Mouse (Mus musculus): Measurements from ENCODE around the gene Tprgl. TPM values are rescaled to one million over a fixed set of nuclear protein-coding genes. Genes with fewer than 3 reads are reported as not detected.

Tprgl gene
- polyA plus RNA-seq, 1 experiment: 96.8 TPM

- Histone ChIP-seq H3ac (ENCODE audit: control insufficient read depth, insufficient read length) (no peak overlapping the region), H3K79me2 (ENCODE audit: control insufficient read depth, insufficient read depth) (no peaks in the 10 kb centered on the region), H3K4me3 (no peak overlapping the region), H3K4me2 (ENCODE audit: low read depth) (no peak overlapping the region), H3K27me3 (ENCODE audit: control insufficient read depth, insufficient read depth, insufficient read length) (no peaks in the 10 kb centered on the region), H3K36me3 (ENCODE audit: control insufficient read depth, insufficient read depth) (no peaks in the 10 kb centered on the region)
- TF ChIP-seq TCF3 (IDR thresholded peaks at IDR 0.05; ENCODE audit: insufficient read length, low read depth) (no peak), MYOG (IDR thresholded peaks at IDR 0.05; ENCODE audit: control insufficient read depth in 1 of 3, insufficient read depth in 1 of 3, insufficient read length in 2 of 3, low read depth in 2 of 3) (no peak), MYOD1 (IDR thresholded peaks at IDR 0.05; ENCODE audit: control insufficient read depth in 1 of 3, insufficient read length in 2 of 3, low read depth in 2 of 3) (no peak), POLR2AphosphoS2 (IDR thresholded peaks at IDR 0.05; ENCODE audit: insufficient read length, low read depth) (no peak), SRF (IDR thresholded peaks at IDR 0.05; ENCODE audit: control insufficient read depth, insufficient read length, low read depth) (no peak), CEBPB (IDR thresholded peaks at IDR 0.05; ENCODE audit: insufficient read depth, poor library complexity, severe bottlenecking) (no peak), E2F4 (IDR thresholded peaks at IDR 0.05; ENCODE audit: insufficient read depth) (no peak), REST (IDR thresholded peaks at IDR 0.05; ENCODE audit: insufficient read depth, insufficient read length) (no peak), MAX (IDR thresholded peaks at IDR 0.05; ENCODE audit: low read depth) (no peak), TCF12 (IDR thresholded peaks at IDR 0.05; ENCODE audit: insufficient read depth, poor library complexity, severe bottlenecking) (no peak), USF1 (IDR thresholded peaks at IDR 0.05; ENCODE audit: low read depth) (no peak), POLR2A (IDR thresholded peaks at IDR 0.05; ENCODE audit: insufficient read length, low read depth) (no peak)
Measured at GRCm38 (mm10) chr4:154154104-154154503, 6.4 kb downstream of the Tprgl start.

- Histone ChIP-seq H3ac (ENCODE audit: control insufficient read depth, insufficient read length) (no peak overlapping the region), H3K36me3 (ENCODE audit: control insufficient read depth, insufficient read depth) (no peaks in the 10 kb centered on the region), H3K79me2 (ENCODE audit: control insufficient read depth, insufficient read depth) (peaks cover 7% of the 10 kb centered on the region), H3K27me3 (ENCODE audit: control insufficient read depth, insufficient read depth, insufficient read length) (peaks cover 4% of the 10 kb centered on the region), H3K4me3 (no peak overlapping the region), H3K4me2 (ENCODE audit: low read depth) (no peak overlapping the region)
- TF ChIP-seq CEBPB (IDR thresholded peaks at IDR 0.05; ENCODE audit: insufficient read depth, poor library complexity, severe bottlenecking): no peak
- TF ChIP-seq POLR2A (IDR thresholded peaks at IDR 0.05; ENCODE audit: insufficient read length, low read depth): no peak
- TF ChIP-seq USF1 (IDR thresholded peaks at IDR 0.05; ENCODE audit: low read depth): no peak
- TF ChIP-seq SRF (IDR thresholded peaks at IDR 0.05; ENCODE audit: control insufficient read depth, insufficient read length, low read depth): no peak
- no peak for TF ChIP-seq MYOG (IDR thresholded peaks at IDR 0.05; ENCODE audit: control insufficient read depth in 1 of 3, insufficient read depth in 1 of 3, insufficient read length in 2 of 3, low read depth in 2 of 3)
- TF ChIP-seq MAX (IDR thresholded peaks at IDR 0.05; ENCODE audit: low read depth): no peak
- TF ChIP-seq TCF12 (IDR thresholded peaks at IDR 0.05; ENCODE audit: insufficient read depth, poor library complexity, severe bottlenecking): no peak
- TF ChIP-seq MYOD1 (IDR thresholded peaks at IDR 0.05; ENCODE audit: control insufficient read depth in 1 of 3, insufficient read length in 2 of 3, low read depth in 2 of 3): no peak
- no peak for TF ChIP-seq E2F4 (IDR thresholded peaks at IDR 0.05; ENCODE audit: insufficient read depth)
- no peak for TF ChIP-seq TCF3 (IDR thresholded peaks at IDR 0.05; ENCODE audit: insufficient read length, low read depth)
- TF ChIP-seq POLR2AphosphoS2 (IDR thresholded peaks at IDR 0.05; ENCODE audit: insufficient read length, low read depth): no peak
- TF ChIP-seq REST (IDR thresholded peaks at IDR 0.05; ENCODE audit: insufficient read depth, insufficient read length): no peak
Measured at GRCm38 (mm10) chr4:154146342-154146741, 14.1 kb downstream of the Tprgl start.

GRCm38 (mm10) chr4:154144712-154145111, 15.8 kb downstream of the Tprgl start:
- TF ChIP-seq E2F4 (IDR thresholded peaks at IDR 0.05; ENCODE audit: insufficient read depth) (no peak), CEBPB (IDR thresholded peaks at IDR 0.05; ENCODE audit: insufficient read depth, poor library complexity, severe bottlenecking) (no peak), MYOD1 (IDR thresholded peaks at IDR 0.05; ENCODE audit: control insufficient read depth in 1 of 3, insufficient read length in 2 of 3, low read depth in 2 of 3) (no peak), TCF12 (IDR thresholded peaks at IDR 0.05; ENCODE audit: insufficient read depth, poor library complexity, severe bottlenecking) (no peak), POLR2AphosphoS2 (IDR thresholded peaks at IDR 0.05; ENCODE audit: insufficient read length, low read depth) (no peak), REST (IDR thresholded peaks at IDR 0.05; ENCODE audit: insufficient read depth, insufficient read length) (no peak), MYOG (IDR thresholded peaks at IDR 0.05; ENCODE audit: control insufficient read depth in 1 of 3, insufficient read depth in 1 of 3, insufficient read length in 2 of 3, low read depth in 2 of 3) (no peak), USF1 (IDR thresholded peaks at IDR 0.05; ENCODE audit: low read depth) (no peak), POLR2A (IDR thresholded peaks at IDR 0.05; ENCODE audit: insufficient read length, low read depth) (no peak), TCF3 (IDR thresholded peaks at IDR 0.05; ENCODE audit: insufficient read length, low read depth) (no peak), MAX (IDR thresholded peaks at IDR 0.05; ENCODE audit: low read depth) (no peak), SRF (IDR thresholded peaks at IDR 0.05; ENCODE audit: control insufficient read depth, insufficient read length, low read depth) (no peak)
- peaks cover 7% of the 10 kb centered on the region for H3K79me2 ChIP-seq (ENCODE audit: control insufficient read depth, insufficient read depth)
- no peak overlapping the region for H3K4me2 ChIP-seq (ENCODE audit: low read depth)
- H3K27me3 ChIP-seq (ENCODE audit: control insufficient read depth, insufficient read depth, insufficient read length): peaks cover 20% of the 10 kb centered on the region
- H3ac ChIP-seq (ENCODE audit: control insufficient read depth, insufficient read length): no peak overlapping the region
- no peak overlapping the region for H3K4me3 ChIP-seq
- H3K36me3 ChIP-seq (ENCODE audit: control insufficient read depth, insufficient read depth): no peaks in the 10 kb centered on the region

- TF ChIP-seq E2F4 (IDR thresholded peaks at IDR 0.05; ENCODE audit: insufficient read depth) (peak; percentile 44), MYOG (IDR thresholded peaks at IDR 0.05; ENCODE audit: control insufficient read depth in 1 of 3, insufficient read depth in 1 of 3, insufficient read length in 2 of 3, low read depth in 2 of 3) (peak in 1 of 3 experiments; percentile 5), CEBPB (IDR thresholded peaks at IDR 0.05; ENCODE audit: insufficient read depth, poor library complexity, severe bottlenecking) (no peak), MYOD1 (IDR thresholded peaks at IDR 0.05; ENCODE audit: control insufficient read depth in 1 of 3, insufficient read length in 2 of 3, low read depth in 2 of 3) (peak in 2 of 3 experiments; percentile 28 to 40), USF1 (IDR thresholded peaks at IDR 0.05; ENCODE audit: low read depth) (no peak), POLR2A (IDR thresholded peaks at IDR 0.05; ENCODE audit: insufficient read length, low read depth) (peak; percentile 72), POLR2AphosphoS2 (IDR thresholded peaks at IDR 0.05; ENCODE audit: insufficient read length, low read depth) (no peak), SRF (IDR thresholded peaks at IDR 0.05; ENCODE audit: control insufficient read depth, insufficient read length, low read depth) (no peak), REST (IDR thresholded peaks at IDR 0.05; ENCODE audit: insufficient read depth, insufficient read length) (no peak)
- H3K79me2 ChIP-seq (ENCODE audit: control insufficient read depth, insufficient read depth): peaks cover 7% of the 10 kb centered on the region
Measured at GRCm38 (mm10) chr4:154142211-154143040, 18.0 kb downstream of the Tprgl start, which contains the start of gene Wrap73. TSS of gene Wrap73 (plus strand) at chr4:154142372.

More at GRCm38 (mm10) chr4:154142211-154143040, 18.0 kb downstream of the Tprgl start, which contains the start of gene Wrap73:
- Histone ChIP-seq H3K4me3 (peak within 1 kb of the TSS; percentile 52), H3K4me2 (ENCODE audit: low read depth) (peak within 1 kb of the TSS; percentile 85), H3K27me3 (ENCODE audit: control insufficient read depth, insufficient read depth, insufficient read length) (peaks cover 41% of the 10 kb centered on the region), H3ac (ENCODE audit: control insufficient read depth, insufficient read length) (peak within 1 kb of the TSS; percentile 84), H3K36me3 (ENCODE audit: control insufficient read depth, insufficient read depth) (no peaks in the 10 kb centered on the region)
